Mouse (Mus musculus): Measurements from ENCODE around the gene Th.

DNA sequence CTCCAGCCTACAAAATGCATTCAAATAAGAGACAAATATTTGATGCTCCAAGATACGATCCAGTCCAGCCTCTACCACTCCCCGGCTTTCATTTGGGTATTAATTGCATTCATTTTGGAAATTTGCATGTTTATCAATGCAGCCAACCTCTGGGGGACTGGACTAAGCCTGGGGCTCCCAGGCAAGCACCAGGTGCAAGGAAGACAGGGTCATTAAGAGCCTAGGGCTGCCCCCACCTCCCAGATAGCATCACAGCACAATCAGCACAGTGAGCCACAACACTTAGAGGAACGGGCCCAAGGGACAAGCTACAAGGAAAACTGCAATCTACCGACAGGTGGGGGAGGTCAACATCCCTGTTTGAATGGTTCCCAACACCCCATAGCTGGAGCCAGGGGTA, 28.8 kb upstream of the Th start:
- TF ChIP-seq CTCF (IDR thresholded peaks at IDR 0.05; ENCODE audit: control insufficient read depth, insufficient read depth, insufficient read length) (no peak), MAX (IDR thresholded peaks at IDR 0.05) (no peak), MYOG (IDR thresholded peaks at IDR 0.05; ENCODE audit: control insufficient read depth, extremely low read depth, insufficient read length) (no peak), MYOD1 (IDR thresholded peaks at IDR 0.05; ENCODE audit: control insufficient read depth, insufficient read length, low read depth) (no peak), FOSL1 (IDR thresholded peaks at IDR 0.05; ENCODE audit: insufficient read depth, low read length, poor library complexity, severe bottlenecking) (no peak)

All from C2C12 (cell line).